Mouse (Mus musculus): ENCODE measurements around the gene Atp13a4.

GRCm38 (mm10) chr16:29441405-29441985 lies 103.2 kb downstream of the Atp13a4 start:
- TF ChIP-seq CTCF (IDR thresholded peaks at IDR 0.05; ENCODE audit: extremely low read depth, insufficient read length, insufficient replicate concordance, low read depth, low read length) (no peak), POLR2A (IDR thresholded peaks at IDR 0.05; ENCODE audit: low read depth, low read length) (no peak)
